Mouse (Mus musculus) frontal cortex, postnatal 10 days (tissue): Measurements from ENCODE around the gene Mapk3.
"Not testable (repeated sequence)": the region's sequence is repeated elsewhere in the genome, so short reads cannot be mapped to it uniquely, and the experiment has no call there.

ENCODE experiments used
- DNase-seq, 2 experiments: peaks; one replicate each; pipeline ENCODE4 v3.0.0; 2022; ENCODE audit warnings: low spot score in 2 of 2, mixed read lengths in 1 of 2

Mapk3 gene

DNA sequence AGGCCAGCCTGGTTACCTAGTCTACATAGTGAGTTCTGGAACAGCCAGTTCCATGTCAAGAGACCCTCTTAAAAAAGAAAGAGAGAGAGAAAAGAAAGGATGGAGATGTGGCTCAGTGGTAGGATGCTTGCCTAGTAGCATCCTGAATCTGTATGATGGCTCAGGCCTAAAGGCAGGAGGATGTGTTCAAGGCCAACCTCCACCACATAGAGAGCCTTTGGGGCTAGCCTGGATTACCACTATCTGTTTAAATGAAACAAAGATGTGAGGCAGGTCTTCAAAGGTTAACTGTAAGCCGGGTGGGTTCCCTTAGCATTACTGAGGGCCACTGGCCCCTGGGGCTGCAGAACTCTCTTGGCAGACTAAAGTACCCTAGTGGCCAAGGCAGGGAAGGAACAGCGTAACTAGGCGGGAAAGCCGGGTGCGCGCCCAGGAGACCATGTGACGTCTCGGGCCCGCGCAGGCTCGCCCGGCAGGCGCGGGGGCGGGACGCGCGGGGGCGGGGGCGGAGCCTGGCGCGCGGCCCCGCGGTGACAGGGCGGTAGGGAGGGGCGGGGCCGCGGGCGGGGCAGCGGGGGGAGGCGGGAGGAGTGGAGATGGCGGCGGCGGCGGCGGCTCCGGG lies at the start of gene Mapk3:
Gene Mapk3 (plus strand): TSS at position 552 of the 622 bp plus-strand sequence.
- DNase-seq = peak; percentile 86 to 89

DNA sequence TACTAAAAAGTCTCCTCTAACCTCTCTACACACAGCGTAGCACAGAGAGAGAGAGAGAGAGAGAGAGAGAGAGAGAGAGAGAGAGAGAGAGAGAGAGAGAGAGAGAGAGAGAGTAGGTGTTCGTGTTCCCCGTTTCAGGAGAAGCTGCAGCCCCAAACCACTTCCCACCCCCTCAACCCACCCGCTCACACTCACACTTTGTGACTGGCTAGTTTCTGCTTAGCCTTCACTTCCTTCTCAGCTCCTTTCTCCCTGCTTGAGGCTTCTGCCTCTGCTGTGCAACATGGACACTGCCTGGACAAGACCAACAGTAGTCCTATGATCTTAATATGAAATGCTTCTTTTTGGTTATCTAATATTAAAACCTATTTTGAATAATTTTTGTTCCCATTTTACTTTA lies 49.1 kb upstream of the Mapk3 start:
- no peak for DNase-seq

DNA sequence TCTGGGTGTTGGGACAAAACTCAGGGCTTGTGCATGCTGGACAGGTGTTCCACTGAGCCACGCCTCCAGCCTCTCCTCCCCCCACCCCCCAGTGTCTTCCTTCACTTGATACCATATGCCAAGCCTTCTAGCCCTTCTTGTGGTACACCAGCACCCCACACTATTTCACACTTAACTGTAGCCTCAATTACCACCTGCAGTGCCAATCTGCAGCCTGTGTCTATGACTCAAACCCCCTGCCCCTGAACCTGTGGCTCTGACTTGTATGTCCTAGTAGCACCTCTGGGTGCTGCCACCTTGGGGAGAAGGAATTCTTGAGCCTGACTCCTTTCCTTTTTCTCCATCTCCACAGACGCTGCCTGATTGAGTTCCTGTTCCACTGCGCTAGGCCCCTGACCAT lies 47.5 kb upstream of the Mapk3 start:
- DNase-seq = no peak

DNA sequence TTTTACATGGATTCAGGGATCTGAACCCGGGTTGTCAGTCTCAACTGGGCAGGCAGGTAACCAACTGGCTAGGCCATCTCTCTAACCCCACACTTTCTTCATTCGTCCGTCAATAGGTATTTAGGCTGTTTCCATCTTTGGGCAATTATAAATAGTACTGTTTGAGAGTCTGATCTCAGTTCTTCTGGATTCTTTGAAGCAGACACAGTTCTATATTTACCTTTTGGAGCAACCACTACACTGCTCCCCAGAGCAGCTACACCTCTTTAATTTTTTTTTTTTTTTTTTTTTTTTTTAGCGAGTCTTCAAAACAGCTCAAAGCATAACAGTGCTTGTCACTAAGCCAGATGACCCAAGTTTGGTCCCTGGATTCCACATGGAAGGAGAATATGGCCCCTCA lies 43.7 kb upstream of the Mapk3 start:
- no peak for DNase-seq

DNA sequence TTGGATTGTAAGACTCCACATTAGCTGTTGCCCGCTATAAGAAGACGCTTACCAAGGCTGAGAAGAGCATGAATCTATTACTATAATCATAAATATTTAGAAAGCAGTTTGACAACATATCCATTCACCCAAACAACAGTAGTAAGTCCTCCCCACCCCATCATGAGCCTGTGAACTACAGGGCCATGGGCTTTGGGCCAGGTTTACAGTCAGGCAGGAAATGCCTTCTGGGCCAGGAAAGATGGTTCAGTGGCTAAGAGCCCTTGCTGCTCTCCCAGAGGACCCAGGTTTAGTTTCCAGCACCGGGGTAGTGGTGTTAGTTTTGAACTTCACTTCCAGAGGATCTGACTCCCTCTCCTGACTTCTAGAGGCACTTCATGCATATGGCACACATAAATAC lies 41.8 kb upstream of the Mapk3 start:
- DNase-seq = no peak

DNA sequence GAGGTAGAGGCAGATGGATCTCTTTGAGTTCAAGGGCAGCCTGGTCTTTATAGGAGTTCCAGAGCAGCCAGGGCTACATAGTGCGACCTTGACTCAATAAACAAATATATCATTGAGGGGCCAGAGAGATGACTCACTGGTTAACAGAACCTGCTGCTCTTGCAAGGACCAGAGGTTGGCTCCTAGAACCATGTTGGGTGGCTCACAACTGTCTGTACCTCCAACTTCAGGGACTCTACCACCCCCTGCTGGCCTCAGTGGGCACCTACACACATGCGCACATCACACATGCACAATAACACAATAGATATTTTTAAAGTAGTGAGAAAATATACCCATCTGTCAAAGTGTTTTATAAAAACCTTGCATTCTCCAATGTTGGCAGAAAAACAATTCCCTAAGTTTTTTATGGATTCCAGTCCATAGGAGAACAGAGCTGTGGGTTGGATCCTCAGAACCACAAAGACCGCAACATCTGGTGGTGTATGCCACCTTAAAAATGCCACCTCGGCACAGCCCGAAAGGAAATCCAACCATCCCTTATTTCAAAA lies 40.5 kb upstream of the Mapk3 start:
- DNase-seq = no peak

DNA sequence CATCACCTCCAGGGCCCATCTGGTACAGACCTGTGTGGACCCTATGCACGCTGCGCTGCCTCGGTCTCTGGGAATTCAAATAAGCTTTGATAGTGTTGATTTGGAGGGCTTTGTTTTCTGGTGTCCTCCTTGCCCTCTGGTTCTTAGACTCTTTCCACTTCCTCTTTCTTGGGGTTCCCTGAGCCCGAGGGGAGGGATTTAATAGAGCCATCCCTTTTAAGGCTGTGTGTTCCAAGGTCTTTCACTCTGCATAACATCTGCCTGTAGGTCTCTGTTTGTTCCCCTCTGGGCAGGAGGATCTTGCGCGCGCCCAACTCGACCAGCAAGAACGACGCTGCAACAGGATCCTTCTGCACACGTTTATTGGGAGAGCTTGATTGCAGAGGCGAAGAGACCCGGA lies 37.8 kb upstream of the Mapk3 start:
- no peak for DNase-seq

DNA sequence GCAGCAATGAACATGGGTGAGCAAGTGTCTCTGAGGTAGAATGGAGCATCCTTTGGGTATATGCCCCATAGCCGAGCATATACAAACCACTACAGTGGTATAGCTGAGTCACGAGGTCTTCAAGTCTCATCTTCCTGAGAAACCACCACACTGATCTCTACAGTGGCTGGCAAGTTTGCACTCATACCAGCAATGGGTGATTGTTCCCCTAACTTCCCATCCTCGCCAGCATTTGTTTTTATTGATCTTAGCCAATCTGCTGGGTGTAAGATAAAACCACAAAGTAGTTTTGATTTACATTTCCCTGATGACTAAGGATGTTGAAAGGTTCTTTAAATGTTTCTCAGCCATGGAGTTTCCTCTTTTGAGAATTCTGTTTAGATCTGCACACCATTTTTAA lies 34.3 kb upstream of the Mapk3 start:
- DNase-seq = no peak

DNA sequence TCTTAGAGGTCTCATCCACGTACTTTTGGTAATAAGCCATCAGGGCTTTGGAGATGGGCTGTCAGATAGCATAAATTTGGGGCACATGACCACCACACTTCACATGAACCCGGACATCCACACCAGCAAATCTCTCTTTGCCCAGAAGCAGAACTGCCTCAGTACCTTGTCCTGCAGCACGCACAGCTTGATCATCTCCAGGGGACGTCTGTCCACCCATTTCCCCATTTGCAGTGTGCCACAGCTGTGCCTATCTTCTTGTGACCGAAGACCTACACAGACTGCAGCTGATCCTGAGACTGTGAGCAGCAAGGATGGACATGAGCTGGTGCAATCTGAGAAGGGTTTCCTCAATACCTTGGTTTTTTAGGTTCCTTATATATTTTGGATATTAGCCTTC lies 33.7 kb upstream of the Mapk3 start:
- no peak for DNase-seq

DNA sequence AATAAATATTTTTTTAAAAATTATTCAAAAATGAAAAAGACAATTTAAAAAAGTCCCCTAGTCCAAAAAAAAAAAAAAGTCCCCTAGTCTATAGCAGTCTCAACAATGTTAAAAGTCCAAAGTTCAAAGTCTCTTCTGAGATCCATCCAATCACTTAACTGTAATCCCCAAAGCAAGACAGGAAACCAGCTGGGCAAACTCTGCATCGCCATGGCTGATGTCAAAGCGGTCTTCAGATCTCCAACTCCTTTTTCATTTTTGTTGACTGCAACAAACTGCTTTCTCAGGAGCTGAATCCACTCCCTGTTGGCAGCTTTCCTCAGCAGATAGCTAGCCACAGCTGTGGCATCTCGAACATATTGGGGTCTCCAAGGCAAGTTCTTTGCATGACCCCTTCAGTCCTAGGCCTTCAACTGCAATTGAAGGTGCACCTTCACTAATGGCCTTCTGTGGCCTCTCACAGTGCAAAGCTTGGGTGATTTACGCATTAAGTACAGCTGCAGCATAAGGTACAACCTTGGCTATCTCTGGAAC lies 29.1 kb upstream of the Mapk3 start:
- DNase-seq = not testable (repeated sequence)

DNA sequence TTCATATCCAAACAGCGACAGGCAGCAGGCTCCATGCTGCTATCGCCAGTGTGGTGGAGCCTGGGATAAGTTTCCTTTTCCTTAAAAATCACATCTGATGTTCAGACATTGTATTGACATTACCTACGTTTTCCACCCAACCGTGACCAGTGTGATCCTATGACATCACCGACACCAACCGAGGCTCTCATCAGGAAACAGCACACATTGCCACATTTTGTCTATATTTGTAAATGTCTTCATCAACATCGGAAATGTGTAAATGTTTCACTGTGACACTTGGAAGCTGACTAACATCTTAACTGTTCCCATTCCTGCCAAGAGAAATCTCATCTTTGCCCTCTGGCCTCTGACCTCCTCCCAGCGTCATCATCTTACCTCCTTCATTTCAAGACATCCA lies 23.3 kb upstream of the Mapk3 start:
- no peak for DNase-seq

DNA sequence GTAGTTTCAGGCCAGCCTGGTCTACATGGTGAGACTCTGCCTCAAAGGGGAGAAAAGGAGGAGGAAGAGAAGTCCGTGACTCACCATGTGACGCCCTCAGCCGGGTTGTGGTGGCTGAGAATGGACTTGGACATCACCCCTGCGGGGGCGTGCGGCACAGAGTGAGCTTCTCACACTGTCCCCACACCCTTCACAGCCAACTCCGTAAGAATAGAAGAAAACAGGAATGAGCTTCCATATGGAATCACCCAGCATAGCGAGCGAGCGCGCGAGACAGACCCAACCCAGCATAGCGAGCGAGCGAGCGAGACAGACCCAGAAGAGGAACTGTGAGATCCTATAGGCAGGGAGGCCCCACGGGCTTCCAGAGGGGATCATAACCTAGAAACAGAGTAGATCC lies 19.9 kb upstream of the Mapk3 start:
- no peak for DNase-seq

DNA sequence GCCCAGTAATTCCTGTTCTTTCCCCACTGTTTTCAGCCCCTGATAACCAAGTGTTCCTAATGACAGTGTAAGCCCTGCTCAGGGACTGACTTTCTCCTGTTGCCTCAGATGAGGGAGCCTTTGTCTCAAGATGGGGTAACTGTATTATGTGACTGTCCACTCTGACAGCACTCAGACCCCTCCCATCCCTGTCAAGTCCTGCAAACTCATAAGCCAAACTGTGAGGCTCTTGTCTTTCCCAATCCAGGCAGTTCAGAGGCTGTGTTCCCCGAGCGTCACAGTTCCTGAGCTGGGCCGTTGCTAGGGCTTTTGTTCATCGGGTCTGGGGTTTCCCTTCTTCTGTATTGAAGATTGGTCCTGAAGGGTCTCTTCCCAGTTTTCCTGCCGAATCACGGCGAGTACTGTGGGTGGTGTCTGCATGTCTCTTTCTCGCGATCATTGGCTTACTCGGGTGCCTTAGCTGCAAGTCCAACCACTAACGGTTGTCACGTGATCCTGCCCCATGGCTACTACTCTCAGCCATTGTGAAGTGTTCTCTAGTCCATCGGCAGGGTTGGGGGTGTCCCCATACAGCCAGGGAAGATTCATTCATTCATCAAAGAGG lies 19.2 kb upstream of the Mapk3 start:
- DNase-seq = no peak

DNA sequence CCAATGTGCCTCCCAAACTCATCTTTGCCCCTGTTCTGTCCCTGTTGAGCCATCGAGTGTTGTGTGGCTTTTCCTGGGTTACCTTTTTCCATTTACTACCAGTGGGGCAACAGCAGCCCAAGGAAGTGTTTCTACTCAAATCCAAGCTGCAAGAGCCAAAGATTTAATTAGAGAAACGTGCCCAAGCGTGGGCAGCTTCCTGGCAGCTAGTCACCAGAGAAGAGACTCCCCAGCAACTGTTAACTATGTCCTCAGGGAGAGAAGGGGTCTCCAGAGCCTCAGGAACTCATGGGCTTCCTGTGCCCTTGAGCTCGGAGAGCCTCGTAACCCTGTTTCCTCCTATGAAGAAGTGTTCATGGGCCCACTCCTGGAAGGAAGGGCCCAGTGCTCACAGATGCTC lies 18.4 kb upstream of the Mapk3 start:
- no peak for DNase-seq

DNA sequence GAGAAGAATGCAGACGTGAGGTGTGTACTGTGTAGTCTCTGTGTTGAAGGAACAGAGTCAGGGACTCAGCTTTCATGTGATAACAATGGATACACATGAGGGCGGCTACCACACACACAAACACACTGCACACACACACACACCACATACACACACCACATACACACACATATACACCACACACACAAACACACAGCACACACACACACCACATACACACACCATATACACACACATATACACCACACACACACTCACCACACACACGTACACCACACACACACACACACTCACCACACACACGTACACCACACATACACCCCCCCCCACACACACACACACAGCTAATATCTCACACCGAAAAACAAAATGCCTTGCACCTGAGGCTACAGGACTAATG lies 17.9 kb upstream of the Mapk3 start:
- no peak for DNase-seq

DNA sequence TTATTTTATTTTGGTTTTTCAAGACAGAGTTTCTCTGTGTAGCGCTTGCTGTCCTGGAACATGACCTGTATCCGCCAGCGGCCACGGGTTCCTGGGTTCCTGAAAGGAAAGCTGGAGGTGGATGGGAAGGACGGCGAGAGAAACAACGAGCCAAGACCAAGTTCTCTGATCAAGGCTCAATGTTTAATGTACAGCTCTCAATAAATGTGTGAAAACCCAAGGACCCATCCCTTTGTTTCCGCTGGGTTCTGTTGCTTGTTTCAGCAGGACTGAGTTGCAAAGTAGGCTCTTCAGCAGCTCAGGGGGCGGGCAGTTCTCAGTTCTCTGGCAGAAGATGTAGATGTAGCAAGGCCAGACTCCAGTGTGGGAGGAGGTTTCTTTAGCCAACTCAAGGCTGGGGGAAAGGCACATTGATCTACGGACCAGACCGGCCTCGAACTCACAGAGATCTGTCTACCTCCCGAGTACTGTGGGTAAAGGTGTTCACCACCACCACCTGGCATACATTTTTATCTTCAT lies 17.4 kb upstream of the Mapk3 start:
- no peak for DNase-seq

DNA sequence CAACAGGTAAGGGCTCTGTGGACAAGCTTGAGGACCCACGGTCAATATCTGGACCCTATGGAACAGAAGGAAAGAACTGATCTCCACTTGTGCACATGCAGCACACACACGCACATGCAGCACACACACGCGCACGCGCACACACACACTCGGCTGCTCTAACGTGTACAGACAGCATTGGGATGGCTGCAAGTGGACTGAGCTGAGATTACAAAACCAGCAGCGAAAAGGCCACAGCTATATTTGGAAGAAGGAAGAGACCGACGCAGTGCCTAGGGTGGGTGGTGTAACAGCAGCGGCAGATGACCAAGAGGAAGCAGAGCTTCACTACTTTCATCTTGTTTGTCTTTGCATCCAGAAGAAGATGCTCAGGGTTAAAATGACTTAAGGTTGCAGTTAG lies 13.3 kb upstream of the Mapk3 start:
- no peak for DNase-seq

DNA sequence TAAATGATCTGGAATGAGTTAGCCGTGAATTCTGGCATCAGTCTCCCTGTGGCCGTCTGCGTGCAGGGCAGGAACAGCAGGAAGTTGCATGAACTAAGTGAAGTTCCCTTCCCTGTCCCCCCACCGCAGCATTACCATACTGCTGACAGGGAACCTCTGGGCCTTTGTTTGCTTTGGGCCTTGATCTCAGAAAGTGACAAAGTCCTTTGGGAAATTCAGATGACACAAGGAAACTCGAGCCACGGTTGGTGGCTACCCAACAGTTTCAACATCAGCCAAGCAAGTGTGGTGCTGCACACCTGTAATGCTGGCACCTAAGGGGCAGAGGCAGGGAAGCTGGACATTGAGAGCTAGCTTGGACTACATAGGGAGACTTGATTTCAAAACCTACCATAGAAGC lies 12.6 kb upstream of the Mapk3 start:
- DNase-seq = no peak

DNA sequence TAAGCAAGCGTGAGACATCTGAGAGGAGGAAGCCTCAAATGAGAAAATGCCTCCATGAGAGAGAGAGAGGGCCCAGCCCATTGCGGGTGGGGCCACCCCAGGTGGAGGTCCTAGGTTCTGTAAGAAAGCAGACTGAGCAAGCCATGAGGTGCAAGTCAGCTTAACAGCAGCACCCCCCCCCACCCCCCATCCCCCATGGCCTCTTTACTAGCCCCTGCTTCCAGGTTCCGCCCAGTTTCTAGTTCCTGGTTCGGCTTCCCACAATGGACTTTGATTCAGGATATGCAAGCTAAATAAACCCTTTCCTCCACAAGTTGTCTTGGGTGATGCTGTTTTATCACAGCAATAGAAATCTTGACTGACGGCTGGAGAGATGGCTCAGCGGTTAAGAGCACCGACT lies 10.6 kb upstream of the Mapk3 start:
- no peak for DNase-seq

DNA sequence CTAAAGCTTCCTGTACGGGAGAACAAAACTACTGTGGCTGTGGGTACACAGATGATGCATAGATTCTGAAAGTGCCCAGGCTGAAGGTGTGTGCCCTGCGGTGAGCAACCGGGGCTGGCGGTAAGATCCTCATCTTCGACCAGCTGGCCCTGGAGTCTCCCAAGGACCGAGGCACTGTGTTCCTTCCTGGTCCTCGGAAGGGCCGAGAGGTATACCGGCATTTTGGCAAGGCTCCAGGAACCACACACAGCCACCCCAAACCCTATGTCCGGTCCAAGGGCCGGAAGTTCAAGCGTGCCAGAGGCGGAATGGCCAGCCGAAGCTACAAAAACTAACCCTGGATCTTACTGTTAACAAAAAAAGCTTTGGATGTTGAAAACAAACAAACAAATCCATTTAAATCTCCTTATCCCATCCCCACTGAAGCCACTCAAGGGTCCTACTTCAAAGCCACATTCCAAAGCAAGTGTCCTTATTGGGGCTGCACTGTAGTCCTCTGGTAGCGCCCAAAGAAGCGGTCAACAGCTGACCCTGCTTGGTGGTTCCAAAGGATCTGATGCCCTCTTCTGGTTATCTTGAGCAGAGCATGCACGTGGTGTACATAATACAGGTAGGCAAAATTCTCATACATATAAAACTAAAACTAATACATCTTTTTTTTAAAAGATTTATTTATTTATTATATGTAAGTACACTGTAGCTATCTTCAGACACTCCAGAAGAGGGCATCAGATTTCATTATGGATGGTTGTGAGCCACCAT lies 9.6 kb upstream of the Mapk3 start:
- DNase-seq = no peak

DNA sequence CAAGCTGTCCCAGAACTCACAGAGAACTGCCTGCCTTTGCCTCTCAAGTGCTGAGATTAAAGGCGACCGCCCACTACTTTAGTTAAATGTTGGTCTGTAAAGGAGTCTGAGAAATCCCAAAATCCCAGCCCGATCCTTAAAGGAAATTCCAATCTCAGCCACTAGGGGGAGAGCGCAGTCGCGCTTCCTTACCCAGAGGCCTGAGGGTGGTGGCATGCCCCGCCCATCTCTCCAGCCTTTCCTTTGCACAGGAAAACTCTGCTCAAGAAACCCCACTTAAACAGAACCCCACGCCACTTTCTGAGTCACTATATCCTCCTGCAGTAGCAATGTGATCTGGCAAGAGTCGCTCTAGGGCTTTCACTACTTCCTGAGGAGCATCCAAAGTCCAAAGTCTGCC lies 4.5 kb upstream of the Mapk3 start:
- peak in 1 of 2 experiments; percentile 64 for DNase-seq

DNA sequence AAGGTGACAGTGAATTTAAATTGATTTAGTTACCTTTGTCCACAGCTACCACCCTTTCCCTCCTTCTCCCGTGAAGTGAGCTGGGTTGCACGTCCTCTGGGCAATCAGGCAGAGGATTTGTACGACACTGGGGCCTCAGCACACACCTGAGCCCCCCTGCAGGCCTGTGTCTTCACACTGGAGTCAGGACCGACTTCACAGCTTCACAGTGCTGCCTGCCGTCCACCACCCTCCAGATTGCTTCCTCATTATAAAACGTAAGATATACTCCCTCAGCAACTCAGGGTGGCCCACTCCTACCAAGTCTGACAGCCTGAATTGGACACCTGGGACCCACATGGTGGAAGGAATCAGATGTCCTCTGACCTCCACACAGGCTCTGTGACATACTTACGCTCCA lies 862 bp upstream of the Mapk3 start:
- no peak for DNase-seq
